Mouse (Mus musculus): ENCODE measurements around the gene Bola1.
"Not testable (repeated sequence)": the region's sequence is repeated elsewhere in the genome, so short reads cannot be mapped to it uniquely, and the experiment has no call there.

The Bola1 gene

DNA sequence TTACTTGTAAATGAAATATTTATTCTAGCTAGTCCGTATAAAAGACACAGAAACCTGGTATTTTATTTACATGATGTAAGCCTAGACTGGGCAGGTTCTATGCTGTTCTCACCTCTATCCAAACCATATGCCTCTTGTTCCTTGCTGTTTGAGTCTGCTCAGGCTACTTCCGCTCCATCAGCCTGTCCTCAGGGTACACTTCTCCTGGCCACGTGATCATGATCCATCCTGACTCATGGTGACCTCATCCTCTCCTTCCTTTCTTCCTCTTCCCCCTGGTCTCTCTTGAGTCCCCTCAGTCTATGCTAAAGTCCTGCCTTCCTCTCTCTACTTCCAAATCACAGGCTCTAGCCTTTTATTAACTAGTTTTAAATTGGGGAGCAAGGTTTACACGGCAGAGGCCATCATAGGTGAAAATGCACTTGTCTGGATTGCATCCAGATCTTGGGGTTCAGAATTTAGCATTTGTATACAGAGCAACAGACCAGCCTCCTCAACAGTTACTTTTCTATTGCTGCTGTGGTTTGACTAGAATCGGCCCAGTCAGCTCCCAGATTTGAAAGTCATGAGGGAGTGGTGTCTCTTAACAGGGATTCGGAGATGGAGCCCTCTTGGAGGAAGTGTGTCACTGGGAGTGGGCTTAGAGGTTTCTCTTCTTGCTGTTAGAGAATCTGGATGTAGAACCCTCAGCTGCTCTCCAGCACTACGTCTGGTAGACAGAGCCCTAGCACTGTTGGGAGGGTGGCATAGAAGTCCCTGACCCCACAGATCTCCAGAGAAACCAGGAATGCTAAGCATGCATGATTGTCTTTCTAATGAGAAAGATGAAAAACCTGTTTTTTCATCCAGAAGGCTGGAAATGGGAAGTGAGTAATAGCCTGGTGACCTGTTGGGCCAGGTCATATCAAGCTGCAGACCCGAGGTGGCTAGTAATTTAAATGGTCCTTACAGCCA is 7.5 kb upstream of the Bola1 start:
- DNase-seq (ENCODE audit: low read depth, low spot score): peak; percentile 49

DNA sequence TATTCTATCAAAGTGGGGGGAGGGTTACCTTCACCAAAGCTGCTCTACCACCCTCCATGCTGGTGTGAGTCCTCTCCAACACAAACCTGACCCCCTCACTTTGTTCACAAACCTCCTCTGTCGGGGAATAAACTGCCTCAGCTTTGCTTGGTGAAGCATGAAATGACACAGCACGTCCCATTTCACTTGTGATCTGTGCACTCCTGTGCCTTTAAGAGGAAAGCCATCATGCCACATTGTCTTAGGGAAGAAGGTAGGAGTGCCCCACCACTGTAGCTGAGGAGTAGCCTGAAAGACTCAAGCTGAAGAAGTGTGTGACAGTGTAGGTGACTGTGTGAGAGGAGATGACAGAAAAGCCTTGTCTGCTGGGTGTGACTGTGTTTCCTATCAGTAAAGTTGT is 5.9 kb upstream of the Bola1 start:
- no peak for DNase-seq (ENCODE audit: low read depth, low spot score)

DNA sequence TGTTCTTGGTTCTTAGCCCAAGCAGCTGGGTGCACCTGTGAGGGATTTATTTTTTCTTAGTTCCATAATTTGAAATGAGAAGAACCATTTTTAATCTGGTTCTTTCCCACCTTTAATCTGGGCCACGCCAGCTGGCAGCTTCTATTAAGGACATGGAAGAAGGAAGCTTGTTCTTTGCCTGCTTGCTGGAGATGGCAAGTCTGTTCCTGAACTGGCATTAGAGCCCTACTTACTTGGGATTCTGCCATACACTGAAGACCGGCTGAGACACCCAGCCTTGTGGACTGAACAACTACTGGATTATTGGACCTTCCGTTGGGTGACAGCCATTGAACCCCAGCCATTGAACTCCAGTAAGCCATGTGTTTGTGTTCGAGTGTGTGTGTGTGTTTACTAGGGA is 3.3 kb upstream of the Bola1 start:
- DNase-seq (ENCODE audit: low read depth, low spot score): no peak

DNA sequence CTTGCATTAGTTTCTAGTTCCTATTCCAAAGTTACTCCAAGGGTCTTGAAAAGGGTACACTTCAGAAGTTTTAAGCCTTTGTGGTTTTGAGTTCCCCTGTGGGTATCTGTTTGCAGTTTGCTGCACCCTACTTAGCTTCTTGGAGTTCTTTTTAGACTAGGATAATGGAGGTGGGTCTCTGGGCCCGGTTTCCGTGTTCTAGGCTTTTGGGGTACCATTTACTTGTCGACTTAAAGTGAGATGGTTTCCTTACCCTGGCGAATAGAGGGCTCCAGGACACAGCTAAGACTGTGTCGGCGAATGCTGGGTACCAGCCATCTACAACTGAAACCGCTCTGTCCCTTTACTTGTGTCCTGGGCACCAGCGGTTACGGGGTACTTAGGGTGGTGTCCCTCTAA is 2.1 kb upstream of the Bola1 start:
- DNase-seq (ENCODE audit: low read depth, low spot score): no peak

DNA sequence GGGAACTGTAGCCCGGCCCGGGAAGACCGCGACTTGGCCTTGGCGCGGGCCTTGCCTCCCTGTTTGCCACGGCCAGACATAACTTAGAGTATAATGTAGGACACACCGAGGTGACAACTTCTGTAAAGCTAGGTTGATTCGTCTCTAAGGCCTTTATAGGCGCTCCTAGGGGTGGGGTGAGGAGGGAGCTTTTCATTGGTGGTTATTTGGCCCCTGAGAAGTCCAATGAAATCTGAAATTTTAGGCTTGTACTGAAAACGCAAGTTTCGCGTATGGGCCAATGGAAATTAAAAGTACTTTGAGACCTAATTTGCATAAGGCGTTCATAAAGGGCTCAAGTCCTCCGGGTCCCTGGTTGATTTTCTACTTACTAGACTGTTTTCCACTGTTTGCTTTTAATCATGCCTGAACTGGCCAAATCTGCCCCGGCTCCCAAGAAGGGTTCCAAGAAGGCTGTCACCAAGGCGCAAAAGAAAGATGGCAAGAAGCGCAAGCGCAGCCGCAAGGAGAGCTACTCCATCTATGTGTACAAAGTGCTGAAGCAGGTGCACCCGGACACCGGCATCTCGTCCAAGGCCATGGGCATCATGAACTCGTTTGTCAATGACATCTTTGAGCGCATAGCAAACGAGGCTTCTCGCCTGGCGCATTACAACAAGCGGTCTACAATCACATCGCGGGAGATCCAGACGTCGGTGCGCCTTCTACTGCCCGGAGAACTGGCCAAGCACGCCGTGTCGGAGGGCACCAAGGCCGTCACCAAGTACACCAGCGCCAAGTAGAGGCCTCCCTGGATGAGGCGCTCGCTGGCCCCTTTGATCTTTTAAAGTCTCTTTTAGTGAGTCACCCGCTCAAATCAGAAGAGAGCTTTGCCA is 1.5 kb upstream of the Bola1 start, which contains the start of the genes Hist2h2ac and Hist2h2be:
Gene Hist2h2ac (minus strand): TSS at position 116 of the 875 bp plus-strand sequence.
Gene Hist2h2be (plus strand): TSS at position 355 of the 875 bp plus-strand sequence.
- DNase-seq (ENCODE audit: low read depth, low spot score): peak; percentile 95

DNA sequence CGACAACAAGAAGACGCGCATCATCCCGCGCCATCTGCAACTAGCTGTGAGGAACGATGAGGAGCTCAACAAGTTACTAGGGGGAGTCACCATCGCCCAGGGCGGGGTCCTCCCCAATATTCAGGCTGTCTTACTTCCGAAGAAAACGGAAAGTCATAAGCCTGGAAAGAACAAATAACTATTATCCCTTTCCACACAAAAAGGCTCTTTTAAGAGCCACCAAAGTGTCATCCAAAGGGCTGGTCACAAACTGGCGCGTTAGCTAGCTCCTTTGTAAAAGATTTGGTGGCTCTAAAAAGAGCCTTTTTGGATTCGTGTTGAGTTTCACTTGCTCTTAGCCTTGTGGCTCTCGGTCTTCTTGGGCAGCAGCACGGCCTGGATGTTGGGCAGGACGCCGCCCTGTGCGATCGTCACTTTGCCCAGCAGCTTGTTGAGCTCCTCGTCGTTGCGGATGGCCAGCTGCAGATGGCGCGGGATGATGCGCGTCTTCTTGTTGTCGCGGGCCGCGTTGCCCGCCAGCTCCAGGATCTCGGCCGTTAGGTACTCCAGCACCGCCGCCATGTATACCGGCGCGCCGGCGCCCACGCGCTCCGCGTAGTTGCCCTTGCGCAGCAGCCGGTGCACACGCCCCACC is 739 bp upstream of the Bola1 start:
- not testable (repeated sequence) for DNase-seq (ENCODE audit: low read depth, low spot score)

DNA sequence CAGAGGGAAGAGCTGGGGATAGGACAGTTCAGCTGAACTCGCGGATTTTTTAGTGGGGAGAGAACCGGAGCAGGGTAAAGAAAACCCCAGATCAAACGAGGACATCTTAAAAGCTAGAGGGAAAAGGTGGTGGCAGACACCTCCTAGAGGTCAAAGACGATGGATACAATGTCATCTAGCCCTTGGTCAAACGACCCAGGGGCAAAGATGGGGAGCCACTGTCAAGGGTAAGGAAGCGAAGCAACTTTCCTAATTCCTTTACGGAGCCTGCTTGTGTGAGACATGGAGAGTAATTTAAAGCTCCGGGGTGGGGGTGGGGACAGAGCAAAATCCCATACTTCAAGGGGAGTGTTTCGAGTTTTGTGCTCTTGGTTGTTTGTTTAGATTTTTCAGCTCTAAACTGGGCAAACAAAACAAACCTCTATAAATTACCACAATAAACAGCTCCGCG is 293 bp downstream of the Bola1 start:
- peak; percentile 40 for DNase-seq (ENCODE audit: low read depth, low spot score)

DNA sequence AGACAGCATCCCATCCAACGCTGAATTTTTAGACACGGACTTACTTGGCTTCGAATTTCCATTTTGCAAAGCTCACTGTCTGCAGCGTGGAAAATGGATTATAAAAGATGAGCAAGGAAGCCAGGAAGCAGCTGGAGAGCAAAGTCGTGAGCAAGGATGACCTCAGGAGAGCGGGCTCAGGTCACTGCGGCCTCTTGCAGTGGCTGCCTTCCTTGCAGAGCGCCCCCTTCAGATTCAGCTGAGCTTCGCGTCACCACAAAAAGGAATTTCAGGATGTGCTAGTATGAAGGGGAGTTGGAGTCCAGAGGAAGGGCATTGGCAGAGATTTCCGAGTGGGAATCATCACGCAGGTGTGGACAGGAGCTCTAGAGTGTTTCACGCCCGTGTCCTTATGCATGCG is 10.3 kb downstream of the Bola1 start:
- DNase-seq (ENCODE audit: low read depth, low spot score): no peak

DNA sequence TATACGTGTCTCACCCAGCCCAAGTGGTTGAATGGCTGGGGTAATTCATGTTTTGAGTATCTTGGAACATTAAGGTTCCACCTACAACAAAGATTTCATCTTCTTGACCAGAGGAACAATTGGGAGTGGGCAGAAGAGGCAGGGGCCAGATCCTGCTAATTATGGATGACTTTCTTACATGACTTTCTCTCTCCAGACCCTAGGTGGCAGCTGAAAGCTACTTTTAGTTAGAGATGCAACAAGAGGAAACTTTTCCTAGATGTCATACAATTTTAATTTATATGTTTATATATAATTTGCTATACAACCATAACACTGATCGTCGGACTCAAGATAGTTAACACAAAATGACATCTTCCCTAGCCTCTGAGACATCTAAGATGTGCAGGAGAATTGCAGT is 11.7 kb downstream of the Bola1 start:
- DNase-seq (ENCODE audit: low read depth, low spot score): no peak

DNA sequence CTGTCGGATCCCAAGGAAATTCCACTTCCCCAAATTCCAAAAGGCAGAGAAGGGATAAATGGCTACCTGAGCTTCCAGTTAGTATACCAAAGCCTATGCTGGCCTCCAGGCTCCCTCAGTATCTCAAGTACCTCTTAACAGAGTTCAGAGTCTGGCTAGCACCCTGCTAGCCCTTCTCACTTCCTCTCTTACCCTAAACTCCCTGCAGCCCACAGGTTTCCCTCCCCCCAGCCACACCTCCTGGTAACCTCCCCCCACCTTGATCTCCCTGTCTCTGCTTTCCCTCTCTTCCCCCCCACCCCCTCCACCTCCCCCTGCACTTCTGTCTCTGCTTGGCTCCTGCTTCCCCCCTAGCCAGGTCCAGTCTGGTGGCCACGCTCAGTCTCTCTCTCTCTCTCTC is 19.8 kb downstream of the Bola1 start:
- DNase-seq (ENCODE audit: low read depth, low spot score): no peak

DNA sequence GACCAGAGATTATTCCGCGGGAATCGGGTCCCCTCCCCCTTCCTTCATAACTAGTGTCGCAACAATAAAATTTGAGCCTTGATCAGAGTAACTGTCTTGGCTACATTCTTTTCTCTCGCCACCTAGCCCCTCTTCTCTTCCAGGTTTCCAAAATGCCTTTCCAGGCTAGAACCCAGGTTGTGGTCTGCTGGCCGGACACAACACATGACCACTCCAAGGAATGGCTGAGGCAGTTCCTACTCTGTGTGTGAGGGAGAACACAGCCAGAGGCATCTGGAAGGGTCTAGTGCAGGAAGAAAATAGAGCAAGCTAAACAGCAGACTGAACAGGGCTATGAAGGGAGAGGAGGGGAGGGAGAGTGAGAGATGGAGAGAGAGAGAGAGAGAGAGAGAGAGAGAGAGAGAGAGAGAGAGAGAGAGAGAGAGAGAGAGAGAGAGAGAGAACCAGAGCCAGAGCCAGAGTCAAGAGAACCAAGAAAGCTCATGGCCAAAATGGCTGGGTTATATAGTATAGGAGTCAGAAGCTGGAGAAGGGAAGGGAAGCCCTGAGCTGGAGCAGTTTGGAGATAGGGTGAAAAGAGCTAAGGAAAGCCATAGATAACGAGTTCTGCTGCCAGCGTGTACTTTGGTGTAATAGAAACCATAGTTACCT is 20.8 kb downstream of the Bola1 start:
- not testable (repeated sequence) for DNase-seq (ENCODE audit: low read depth, low spot score)

DNA sequence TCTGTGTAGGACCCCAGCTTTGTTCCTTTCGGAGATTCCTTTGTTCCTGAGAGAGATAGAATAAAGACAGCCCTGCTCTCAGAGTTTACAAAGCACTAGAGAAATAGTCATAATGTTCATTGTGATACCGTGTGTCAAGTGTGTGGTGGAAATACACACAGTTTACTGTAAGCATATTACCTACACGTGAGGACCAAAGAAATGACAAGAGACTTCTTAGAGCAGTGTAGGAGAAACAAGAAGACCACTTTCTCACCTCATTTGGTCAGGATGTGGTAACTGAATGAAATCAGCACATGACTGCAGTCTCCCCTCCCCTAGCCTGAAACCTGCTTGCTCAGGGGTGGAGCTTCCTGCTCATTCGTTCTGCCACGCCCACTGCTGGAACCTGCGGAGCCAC is 21.3 kb downstream of the Bola1 start:
- no peak for DNase-seq (ENCODE audit: low read depth, low spot score)

DNA sequence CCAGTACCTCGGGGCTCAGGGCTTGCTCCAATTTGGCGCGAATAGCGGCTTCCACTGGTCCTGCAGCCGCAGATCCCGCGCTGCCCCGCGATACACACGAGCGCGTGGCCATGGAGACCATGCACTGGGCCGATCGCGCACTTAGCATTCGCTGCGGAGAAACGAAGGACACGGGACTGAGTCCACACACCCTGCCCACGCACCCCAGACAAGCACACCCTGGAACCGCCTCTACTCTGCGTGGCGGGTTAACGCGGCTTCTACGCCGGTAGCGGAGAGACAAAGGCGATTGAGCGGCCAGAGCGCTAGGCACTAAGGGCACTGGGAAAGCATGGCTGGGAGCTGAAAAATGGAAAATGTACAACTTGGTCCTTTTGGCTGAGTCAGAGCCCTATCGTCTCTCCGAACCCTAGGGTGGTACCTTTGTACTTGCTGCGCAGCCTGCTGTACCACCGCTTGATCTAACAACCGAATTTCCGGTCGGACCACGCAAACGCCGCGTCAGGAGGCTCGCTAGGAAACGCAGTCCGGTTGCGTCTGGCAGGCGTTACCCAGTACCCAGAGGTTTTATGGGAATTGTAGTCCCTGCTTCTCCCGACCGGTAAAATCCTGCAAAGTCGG is 22.3 kb downstream of the Bola1 start:
- DNase-seq (ENCODE audit: low read depth, low spot score): peak; percentile 83

DNA sequence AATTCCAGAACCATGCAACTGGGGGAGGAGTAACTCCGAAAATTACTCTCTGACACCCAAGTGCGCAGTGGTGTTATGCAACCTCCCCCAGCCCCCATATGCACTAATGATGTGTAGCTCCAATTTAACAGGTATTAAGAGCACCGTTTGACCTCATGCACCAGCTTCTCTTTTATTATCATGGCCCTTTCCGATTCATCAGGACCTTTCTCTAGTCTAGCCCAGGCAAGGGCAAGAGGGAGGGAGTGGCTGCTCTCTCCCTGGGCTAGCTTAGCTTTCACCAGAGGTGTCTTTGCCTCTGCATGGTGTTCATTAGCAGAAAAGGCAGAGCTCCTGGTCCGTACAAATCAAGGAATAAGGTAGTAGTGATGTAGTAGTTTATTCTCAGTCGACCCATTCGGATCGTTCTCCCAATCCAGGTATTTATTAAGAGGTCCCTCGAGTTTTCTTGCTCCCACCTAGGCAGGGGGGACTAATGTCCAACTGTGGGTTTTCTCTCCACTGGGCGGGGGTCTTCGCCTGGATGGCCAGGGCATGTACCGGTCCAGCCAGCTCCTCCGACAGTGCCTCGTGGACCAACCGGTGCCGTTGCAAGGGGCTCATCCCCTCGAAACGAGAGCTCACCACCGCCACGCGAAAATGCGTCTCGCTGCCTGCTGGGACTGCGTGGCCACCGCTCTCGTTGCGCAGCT is 22.9 kb downstream of the Bola1 start:
- no peak for DNase-seq (ENCODE audit: low read depth, low spot score)

DNA sequence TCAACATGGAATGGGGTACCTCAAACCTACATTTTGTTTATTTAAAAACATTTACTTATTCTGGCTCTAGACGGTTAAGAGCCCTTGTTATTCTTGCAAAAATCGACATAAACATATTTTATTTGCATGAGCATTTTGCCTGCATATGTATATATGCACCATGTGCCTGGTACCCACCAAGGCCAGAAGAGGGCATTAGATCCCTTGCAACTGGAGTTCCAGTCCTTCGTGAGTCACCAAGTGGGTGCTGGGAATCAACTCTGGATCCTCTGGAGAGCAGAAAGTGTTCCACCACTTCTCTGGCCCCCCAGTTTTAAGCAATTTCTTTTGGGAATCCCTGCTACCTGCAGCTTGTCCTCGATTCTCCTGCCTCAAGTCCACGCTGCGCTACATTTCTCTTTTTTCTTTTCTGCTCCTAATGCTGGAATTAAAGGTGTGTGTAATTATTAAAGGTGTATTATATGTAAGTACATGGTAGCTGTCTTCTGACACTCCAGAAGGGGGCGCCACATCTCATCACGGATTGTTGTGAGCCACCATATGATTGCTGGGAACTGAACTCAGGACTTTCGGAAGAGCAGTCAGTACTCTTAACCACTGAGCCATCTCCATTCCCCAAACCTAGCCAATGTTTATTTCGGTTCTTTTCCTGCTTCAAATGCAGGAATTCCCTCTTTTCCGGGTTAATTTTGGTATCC is 23.7 kb downstream of the Bola1 start:
- no peak for DNase-seq (ENCODE audit: low read depth, low spot score)

DNA sequence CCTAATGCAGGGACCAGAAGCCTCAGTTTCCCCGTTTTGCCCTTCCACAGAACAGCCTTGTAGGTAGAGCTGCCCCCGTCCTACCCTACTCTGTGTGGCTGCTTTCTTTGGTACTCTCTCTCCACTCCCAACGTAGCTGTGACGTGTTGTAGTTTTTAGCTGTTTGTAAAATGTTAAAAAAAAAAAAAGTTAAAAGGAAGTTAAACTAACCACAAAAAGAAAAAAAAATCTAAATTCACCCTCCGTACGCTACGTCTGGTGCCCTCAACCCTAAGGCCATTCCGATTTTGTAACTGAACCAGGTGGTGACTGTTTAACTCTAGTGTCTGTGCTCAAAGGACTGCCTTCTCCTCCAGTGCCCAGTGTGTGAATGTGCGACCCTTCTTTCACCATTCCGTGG is 24.5 kb downstream of the Bola1 start:
- no peak for DNase-seq (ENCODE audit: low read depth, low spot score)

DNA sequence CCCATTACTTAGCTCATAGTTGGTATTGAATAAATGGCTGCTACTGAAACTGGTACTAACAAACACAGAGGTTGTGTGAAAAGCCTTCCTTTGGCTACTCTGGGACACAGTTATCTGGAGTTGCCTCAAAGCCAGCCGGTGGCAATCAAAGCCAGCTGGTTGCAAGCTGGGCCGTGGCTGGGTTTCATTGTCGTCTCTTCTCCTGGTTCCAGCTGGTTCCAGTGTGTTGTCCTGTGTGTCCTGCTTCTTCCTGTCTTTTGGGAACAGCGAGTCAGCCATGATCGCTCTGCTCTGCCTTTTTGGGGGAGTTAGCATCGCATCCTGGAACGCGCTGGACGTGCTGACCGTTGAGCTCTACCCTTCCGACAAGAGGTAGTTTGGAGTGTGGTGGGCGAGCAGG is 26.5 kb downstream of the Bola1 start:
- no peak for DNase-seq (ENCODE audit: low read depth, low spot score)

DNA sequence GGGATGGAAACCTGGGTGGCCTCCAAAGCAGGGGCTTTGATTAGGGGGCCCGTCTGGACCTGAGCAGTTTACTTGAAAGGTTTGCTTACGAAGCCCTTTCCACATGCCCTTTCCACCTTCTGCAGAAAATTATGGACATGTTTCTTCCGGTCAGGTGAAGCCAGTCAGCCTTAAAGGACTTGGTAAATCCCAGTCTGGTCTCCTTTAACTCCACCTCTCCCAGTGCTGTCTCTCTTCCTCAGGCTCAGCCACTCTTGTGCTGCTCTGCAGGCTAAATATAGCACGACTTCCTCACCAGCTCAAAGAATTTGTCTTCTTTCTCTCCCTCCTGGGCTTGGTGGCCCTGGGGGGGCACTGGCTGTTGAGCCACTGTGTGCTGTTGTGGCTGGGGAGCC is 37.1 kb downstream of the Bola1 start:
- no peak for DNase-seq (ENCODE audit: low read depth, low spot score)

DNA sequence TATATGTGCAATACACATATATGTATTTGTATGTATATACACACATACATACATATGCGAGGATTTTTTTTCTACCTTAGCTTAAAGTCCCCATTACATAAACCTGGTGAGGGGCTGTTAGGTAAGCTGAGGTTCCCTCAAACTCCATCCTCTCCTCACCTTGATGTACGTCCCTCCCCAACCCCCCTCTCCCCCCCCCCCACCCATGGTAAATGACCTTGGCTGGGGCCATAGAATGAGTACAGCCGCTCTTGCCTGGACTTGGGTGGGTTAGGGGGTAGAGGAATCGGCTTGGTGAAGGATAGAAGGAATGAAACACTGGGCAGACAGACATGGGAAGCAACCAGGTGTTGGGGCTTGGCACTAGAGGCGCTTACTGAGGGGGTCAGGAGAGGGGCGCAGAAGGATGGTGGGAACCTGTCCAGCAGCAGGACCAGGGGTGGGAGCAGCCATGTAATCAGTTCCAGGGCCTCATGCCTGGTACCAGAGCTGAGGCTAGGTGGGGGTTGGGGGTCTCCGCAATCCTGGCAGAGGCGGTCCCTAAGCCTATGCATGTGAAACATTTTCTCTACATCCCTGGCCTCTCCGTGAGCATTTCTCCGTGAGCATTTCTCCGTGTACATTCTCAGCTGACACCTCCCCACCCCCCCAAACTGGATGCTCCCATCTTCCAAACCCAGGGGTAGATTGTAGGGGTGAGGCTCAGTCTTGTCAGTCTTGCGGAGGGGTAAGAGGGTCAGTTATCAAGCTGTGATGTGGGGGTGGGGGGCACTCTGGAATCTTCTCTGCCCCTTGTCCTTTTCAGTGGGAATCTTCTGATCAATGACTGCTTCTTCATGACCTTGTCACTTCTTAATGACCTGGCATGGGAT is 37.8 kb downstream of the Bola1 start:
- DNase-seq (ENCODE audit: low read depth, low spot score): no peak

All from skeletal muscle tissue, adult 2 months (tissue).